Mouse (Mus musculus) liver, embryonic 15.5 days (tissue): Measurements from ENCODE around the gene Shank1. TPM values are rescaled to one million over a fixed set of nuclear protein-coding genes. Genes with fewer than 3 reads are reported as not detected.

ENCODE experiments used
- ATAC-seq: fragments of 200-750 bp; cut with Nextera tagmentation; 2 replicates; pipeline ENCODE4 v1.8.0; 2017; ENCODE audit warnings: moderate number of reproducible peaks, mild to moderate bottlenecking, moderate library complexity; ENCODE audit not compliant: insufficient read depth
- H3K27ac ChIP-seq: fragments of 300-500 bp; sonication (generic); replicated peaks from 2 replicates; pipeline ENCODE4 v1.5.1; 2015; ENCODE audit warnings: mild to moderate bottlenecking, inconsistent platforms
- H3K27me3 ChIP-seq: fragments of 300-500 bp; sonication (generic); 2 replicates; pipeline ENCODE4 v1.6.1; 2015; ENCODE audit warnings: mild to moderate bottlenecking, inconsistent platforms
- H3K36me3 ChIP-seq: fragments of 300-500 bp; sonication (generic); replicated peaks from 2 replicates; pipeline ENCODE4 v1.6.1; 2015; ENCODE audit warnings: moderate library complexity, mild to moderate bottlenecking, inconsistent platforms
- H3K4me1 ChIP-seq: fragments of 300-500 bp; sonication (generic); replicated peaks from 2 replicates; pipeline ENCODE4 v1.6.1; 2015; ENCODE audit warnings: inconsistent platforms
- H3K4me2 ChIP-seq: fragments of 300-500 bp; sonication (generic); 2 replicates; pipeline ENCODE4 v1.6.1; 2015; ENCODE audit warnings: moderate library complexity, mild to moderate bottlenecking, inconsistent platforms
- H3K4me3 ChIP-seq: fragments of 300-500 bp; sonication (generic); replicated peaks from 2 replicates; pipeline ENCODE4 v1.5.1; 2015; ENCODE audit warnings: mild to moderate bottlenecking, inconsistent platforms
- H3K9ac ChIP-seq: fragments of 300-500 bp; sonication (generic); 2 replicates; pipeline ENCODE4 v1.6.1; 2015; ENCODE audit warnings: moderate library complexity, mild to moderate bottlenecking, inconsistent platforms
- H3K9me3 ChIP-seq: fragments of 300-500 bp; sonication (generic); replicated peaks from 2 replicates; pipeline ENCODE4 v1.6.1; 2016; ENCODE audit warnings: inconsistent platforms
- WGBS: fragments of 180-500 bp; shearing (Covaris S2); methylation state at CpG from one replicate; pipeline ENCODE4 v1.1.7; 2015; ENCODE audit warnings: mixed read lengths; ENCODE audit not compliant: insufficient replicate concordance; 5-methylcytosine and 5-hydroxymethylcytosine counted together
- polyA plus RNA-seq: library from polyadenylated mRNA; unstranded; fragments of >200 nt; fragmentation: Nextera tagmentation; extraction: Ambion mirVana; gene quantifications from 2 replicates; pipeline ENCODE4 v1.2.1, GENCODE M21; 2015

Shank1 gene
- polyA plus RNA-seq, 1 experiment from 2014 or later, result 0.05 TPM

DNA sequence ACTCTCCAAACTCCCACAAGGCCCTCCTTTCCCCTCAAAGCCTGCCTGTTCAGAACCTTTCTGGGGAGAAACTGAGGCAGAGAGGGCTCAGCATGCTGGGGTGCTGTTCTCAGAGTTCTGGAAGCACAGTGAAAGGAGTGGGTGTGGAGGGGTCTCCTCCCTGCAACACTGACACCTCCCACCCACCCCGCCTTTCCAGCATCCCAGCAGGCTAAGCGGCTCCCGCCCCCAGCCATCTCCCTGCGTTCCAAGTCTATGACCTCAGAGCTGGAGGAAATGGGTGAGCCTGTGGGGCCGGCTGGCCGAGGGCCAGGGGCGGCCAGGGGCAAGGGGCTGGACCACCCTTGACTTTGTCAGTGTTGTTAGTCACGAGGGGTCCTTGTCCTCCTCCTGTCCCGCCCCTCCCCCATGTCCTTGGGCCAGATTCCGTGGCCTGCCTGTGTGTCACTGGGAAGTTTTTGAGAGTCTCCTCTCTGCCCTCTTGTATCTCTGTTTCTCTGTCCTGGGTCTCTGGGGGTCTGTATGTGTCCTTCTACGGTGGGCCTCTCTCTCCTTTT lies 33.5 kb downstream of the Shank1 start:
- Histone ChIP-seq H3K9me3 (no peaks in the 10 kb centered on the region), H3K36me3 (no peaks in the 10 kb centered on the region), H3K27ac (no peak overlapping the region), H3K9ac (no peak overlapping the region), H3K4me1 (no peaks in the 10 kb centered on the region), H3K27me3 (peaks cover 51% of the 10 kb centered on the region), H3K4me2 (no peak overlapping the region), H3K4me3 (no peak overlapping the region)
- 19% methylated on average over 11 of the region's 11 CpGs for WGBS
- no peak for ATAC-seq

DNA sequence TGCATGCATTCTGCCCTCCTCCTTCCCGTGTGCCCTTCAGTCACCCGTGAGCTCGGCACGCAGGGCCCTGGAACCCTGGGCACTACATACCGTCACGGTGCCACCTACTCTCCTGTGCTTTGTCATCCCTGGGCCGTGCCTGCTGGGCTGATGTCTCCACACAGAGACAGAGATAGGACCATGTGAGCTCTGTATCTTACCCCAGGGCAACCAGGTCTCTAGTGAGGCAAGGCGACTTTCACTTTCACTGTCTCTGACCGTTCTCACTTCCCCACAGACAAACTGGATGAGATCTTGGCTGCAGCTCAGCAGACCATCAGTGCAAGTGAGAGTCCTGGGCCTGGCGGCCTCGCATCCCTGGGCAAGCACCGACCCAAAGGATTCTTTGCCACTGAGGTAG lies 34.6 kb downstream of the Shank1 start:
- no peak overlapping the region for H3K4me2 ChIP-seq
- H3K27ac ChIP-seq, result no peak overlapping the region
- H3K9ac ChIP-seq, result no peak overlapping the region
- WGBS, result 53% methylated on average over 12 of the region's 12 CpGs
- ATAC-seq, result no peak
- H3K36me3 ChIP-seq, result no peaks in the 10 kb centered on the region
- no peaks in the 10 kb centered on the region for H3K9me3 ChIP-seq
- no peak overlapping the region for H3K4me3 ChIP-seq
- H3K27me3 ChIP-seq, result peaks cover 53% of the 10 kb centered on the region
- no peaks in the 10 kb centered on the region for H3K4me1 ChIP-seq

DNA sequence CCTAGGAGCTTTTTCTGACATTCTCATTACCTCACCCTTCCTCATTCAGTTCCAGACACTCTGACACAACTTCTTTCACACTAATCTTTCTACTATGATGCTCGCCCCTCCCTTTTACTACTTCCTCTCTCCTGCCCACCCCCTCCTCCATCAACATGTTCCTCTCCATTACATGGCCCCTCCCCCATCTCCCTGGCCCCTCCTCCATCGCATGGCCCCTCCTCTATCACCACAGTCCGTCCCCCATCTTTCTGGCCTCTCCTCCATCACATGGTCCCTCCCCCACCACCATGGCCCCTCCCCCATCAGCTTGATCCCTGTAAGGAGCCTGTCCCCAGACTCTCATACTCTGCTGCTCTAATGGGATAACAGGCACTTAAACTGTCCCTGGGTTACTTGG lies 39.0 kb downstream of the Shank1 start:
- 13% methylated on average over 3 of the region's 3 CpGs for WGBS
- Histone ChIP-seq H3K4me3 (no peak overlapping the region), H3K4me2 (no peak overlapping the region), H3K9me3 (no peaks in the 10 kb centered on the region), H3K4me1 (0 out of 2 replicates have a peak, but pooled peaks cover 3% of the 10 kb centered on the region), H3K36me3 (no peaks in the 10 kb centered on the region), H3K9ac (no peak overlapping the region), H3K27me3 (peaks cover 79% of the 10 kb centered on the region), H3K27ac (no peak overlapping the region)
- ATAC-seq, result no peak

DNA sequence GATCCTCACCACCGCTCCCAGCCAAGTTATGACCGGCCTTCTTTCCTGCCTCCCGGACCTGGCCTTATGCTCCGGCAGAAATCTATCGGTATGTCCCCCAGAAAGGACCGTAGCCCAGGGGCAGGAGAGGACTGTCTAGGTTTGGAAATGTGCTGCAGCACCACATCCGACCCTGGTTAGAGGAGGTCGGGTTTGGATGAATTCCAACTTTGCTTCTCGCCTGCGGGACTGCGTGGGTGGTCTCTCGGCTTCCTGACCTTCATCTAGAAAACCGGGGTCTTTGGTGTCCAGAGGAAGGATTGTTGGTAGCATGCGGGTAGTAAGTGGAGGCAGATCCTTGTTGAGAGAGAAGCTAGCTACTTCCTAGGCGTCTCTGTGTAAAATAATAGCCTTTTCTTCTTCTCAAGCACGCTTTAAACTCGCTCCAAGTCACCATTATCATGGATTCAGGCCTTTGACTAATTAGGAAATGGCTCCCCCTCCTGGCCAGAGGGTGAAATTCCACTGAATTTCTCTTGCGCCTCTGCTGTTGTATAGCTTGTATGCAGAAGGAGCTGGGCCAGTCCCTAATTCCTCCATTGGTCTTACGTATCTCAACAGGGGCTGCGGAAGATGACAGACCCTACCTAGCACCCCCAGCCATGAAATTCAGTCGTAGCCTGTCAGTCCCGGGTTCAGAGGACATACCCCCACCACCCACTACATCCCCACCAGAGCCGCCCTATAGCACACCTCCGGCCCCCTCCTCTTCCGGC lies 41.1 kb downstream of the Shank1 start:
- Histone ChIP-seq H3K27ac (no peak overlapping the region), H3K9ac (no peak overlapping the region), H3K4me3 (no peak overlapping the region), H3K9me3 (no peaks in the 10 kb centered on the region), H3K4me2 (peak overlapping the region; percentile 13; the same call in 1 of the 2 replicates), H3K4me1 (0 out of 2 replicates have a peak, but pooled peaks cover 3% of the 10 kb centered on the region), H3K36me3 (no peaks in the 10 kb centered on the region), H3K27me3 (peaks cover 94% of the 10 kb centered on the region)
- WGBS, result 6% methylated on average over 25 of the region's 25 CpGs
- ATAC-seq, result no peak

DNA sequence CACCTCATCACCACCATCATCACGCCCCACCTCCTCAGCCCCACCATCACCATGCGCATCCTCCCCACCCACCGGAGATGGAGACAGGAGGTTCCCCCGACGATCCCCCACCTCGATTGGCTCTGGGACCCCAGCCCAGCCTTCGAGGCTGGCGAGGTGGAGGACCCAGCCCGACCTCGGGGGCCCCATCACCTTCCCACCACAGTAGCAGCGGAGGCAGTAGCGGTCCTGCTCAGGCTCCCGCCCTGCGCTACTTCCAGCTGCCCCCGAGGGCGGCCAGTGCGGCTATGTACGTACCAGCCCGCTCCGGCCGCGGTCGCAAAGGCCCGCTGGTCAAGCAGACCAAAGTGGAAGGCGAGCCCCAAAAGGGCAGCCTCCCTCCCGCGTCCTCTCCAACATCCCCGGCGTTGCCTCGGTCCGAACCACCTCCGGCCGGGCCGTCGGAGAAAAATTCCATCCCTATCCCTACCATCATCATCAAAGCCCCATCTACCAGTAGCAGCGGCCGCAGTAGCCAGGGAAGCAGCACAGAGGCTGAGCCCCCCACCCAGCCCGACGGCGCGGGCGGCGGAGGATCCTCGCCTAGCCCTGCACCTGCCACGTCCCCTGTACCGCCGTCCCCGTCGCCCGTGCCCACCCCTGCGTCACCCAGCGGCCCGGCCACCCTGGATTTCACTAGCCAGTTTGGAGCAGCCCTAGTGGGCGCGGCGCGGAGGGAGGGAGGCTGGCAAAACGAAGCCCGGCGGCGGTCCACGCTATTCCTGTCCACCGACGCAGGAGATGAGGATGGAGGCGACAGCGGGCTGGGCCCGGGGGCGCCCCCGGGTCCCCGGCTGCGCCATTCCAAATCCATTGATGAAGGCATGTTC lies 42.1 kb downstream of the Shank1 start:
- H3K9me3 ChIP-seq, result no peaks in the 10 kb centered on the region
- WGBS, result 7% methylated on average over 71 of the region's 71 CpGs

DNA sequence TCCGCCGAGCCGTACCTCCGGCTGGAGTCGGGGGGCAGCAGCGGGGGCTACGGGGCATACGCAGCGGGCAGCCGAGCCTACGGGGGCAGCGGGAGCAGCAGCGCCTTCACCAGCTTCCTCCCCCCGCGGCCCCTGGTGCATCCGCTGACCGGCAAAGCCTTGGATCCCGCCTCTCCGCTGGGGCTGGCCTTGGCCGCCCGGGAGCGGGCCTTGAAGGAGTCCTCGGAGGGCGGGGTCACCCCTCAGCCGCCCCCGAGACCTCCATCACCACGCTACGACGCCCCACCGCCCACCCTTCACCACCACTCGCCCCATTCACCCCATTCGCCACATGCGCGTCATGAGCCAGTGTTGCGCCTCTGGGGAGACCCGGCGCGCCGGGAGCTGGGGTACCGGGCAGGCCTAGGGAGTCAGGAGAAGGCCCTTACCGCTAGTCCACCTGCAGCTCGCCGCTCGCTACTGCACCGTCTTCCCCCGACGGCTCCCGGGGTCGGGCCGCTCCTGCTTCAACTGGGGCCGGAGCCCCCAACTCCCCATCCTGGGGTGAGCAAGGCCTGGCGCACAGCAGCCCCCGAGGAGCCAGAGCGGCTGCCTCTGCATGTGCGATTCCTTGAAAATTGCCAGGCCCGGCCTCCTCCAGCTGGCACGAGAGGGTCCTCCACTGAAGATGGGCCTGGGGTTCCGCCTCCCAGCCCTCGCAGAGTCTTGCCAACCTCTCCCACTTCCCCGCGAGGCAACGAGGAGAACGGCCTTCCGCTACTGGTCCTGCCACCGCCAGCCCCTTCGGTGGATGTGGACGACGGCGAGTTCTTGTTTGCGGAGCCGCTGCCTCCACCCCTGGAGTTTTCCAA lies 42.9 kb downstream of the Shank1 start:
- no peak overlapping the region for H3K27ac ChIP-seq
- H3K4me3 ChIP-seq, result no peak overlapping the region
- no peak overlapping the region for H3K9ac ChIP-seq
- no peaks in the 10 kb centered on the region for H3K9me3 ChIP-seq
- H3K4me2 ChIP-seq, result no peak overlapping the region
- H3K4me1 ChIP-seq, result 0 out of 2 replicates have a peak, but pooled peaks cover 3% of the 10 kb centered on the region
- H3K27me3 ChIP-seq, result peaks cover 100% of the 10 kb centered on the region
- ATAC-seq, result no peak
- H3K36me3 ChIP-seq, result no peaks in the 10 kb centered on the region
- 4% methylated on average over 70 of the region's 71 CpGs for WGBS

More for the DNA sequence above, 42.1 kb downstream of the Shank1 start:
- no peak overlapping the region for H3K4me2 ChIP-seq
- no peak for ATAC-seq
- peaks cover 98% of the 10 kb centered on the region for H3K27me3 ChIP-seq
- H3K36me3 ChIP-seq, result no peaks in the 10 kb centered on the region
- no peak overlapping the region for H3K4me3 ChIP-seq
- H3K27ac ChIP-seq, result no peak overlapping the region
- H3K4me1 ChIP-seq, result 0 out of 2 replicates have a peak, but pooled peaks cover 3% of the 10 kb centered on the region
- no peak overlapping the region for H3K9ac ChIP-seq

DNA sequence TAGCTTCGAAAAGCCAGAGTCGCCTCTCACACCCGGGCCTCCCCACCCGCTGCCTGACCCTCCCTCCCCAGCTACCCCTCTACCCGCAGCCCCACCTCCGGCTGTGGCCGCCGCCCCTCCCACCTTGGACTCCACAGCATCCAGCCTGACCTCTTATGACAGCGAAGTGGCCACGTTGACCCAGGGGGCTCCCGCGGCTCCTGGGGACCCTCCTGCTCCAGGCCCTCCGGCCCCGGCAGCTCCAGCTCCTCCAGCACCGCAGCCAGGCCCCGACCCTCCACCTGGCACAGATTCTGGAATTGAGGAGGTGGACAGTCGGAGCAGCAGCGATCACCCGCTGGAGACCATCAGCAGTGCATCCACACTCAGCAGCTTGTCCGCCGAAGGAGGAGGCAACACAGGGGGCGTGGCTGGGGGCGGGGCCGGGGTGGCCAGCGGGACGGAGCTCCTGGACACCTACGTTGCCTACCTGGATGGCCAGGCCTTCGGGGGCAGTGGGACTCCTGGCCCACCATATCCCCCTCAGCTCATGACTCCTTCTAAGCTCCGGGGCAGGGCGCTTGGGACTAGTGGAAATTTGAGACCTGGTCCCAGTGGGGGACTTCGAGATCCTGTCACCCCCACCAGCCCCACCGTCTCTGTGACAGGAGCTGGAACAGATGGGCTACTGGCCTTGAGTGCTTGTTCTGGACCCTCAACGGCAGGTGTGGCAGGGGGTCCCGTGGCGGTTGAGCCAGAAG lies 43.7 kb downstream of the Shank1 start:
- Histone ChIP-seq H3K27ac (no peak overlapping the region), H3K9me3 (no peaks in the 10 kb centered on the region), H3K36me3 (no peaks in the 10 kb centered on the region), H3K4me2 (no peak overlapping the region), H3K4me1 (0 out of 2 replicates have a peak, but pooled peaks cover 3% of the 10 kb centered on the region), H3K9ac (no peak overlapping the region), H3K4me3 (no peak overlapping the region), H3K27me3 (peaks cover 98% of the 10 kb centered on the region)
- WGBS, result 2% methylated on average over 35 of the region's 35 CpGs
- no peak for ATAC-seq

DNA sequence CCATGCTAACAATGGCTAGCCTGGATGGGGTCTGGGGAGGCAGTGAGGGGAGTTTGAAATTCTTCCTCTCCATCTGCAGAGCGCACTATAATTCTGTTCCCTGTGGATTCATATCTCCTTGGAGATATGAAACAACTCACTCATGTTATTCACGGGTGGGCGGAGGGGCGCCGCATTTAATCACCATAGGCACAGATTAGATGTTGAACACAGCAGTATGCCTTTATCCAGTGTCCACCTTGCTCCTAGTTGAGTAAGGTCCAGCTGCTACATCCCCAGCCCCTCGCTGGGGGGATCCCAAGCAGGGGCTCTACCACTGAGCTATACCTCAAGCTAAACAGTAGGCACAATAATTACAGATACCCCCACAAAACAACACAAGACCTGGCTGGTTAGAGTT lies 45.4 kb downstream of the Shank1 start:
- Histone ChIP-seq H3K9ac (no peak overlapping the region), H3K27ac (no peak overlapping the region), H3K4me3 (no peak overlapping the region), H3K27me3 (peaks cover 98% of the 10 kb centered on the region), H3K4me2 (no peak overlapping the region), H3K9me3 (no peaks in the 10 kb centered on the region), H3K36me3 (no peaks in the 10 kb centered on the region), H3K4me1 (peaks cover 16% of the 10 kb centered on the region)
- ATAC-seq, result no peak
- WGBS, result 58% methylated on average over 6 of the region's 6 CpGs

DNA sequence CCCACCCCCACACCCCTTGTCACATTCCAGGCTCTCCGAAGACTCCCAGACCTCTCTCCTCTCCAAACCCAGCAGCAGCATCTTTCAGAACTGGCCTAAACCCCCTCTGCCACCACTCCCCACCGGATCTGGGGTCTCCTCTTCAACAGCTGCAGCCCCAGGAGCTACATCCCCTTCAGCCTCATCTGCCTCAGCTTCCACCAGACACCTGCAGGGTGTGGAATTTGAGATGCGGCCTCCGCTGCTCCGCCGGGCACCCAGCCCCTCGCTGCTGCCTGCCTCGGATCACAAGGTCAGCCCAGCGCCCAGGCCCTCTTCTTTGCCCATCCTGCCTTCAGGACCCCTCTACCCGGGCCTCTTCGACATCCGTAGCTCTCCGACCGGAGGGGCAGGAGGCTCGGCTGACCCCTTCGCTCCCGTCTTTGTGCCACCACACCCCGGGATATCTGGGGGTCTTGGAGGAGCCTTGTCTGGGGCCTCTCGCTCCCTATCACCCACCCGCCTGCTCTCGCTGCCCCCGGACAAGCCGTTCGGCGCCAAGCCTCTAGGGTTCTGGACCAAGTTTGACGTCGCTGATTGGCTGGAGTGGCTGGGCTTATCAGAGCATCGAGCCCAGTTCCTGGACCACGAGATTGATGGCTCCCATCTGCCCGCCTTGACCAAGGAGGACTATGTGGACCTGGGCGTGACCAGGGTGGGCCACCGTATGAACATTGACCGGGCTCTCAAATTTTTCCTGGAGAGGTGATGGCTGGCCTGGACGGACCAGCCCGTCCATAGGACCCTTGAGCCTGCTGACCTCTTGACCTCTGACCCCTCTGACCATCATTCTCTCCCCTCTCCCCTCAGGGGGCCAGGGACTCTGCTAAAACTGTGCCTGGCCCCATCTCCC lies 46.8 kb downstream of the Shank1 start:
- Histone ChIP-seq H3K4me2 (no peak overlapping the region), H3K27ac (no peak overlapping the region), H3K9me3 (no peaks in the 10 kb centered on the region), H3K4me3 (no peak overlapping the region), H3K36me3 (no peaks in the 10 kb centered on the region), H3K4me1 (peaks cover 14% of the 10 kb centered on the region), H3K9ac (no peak overlapping the region), H3K27me3 (peaks cover 96% of the 10 kb centered on the region)
- 4% methylated on average over 35 of the region's 35 CpGs for WGBS
- no peak for ATAC-seq
